Mouse (Mus musculus): ENCODE measurements around the gene Gcc1. TPM values are rescaled to one million over a fixed set of nuclear protein-coding genes. Genes with fewer than 3 reads are reported as not detected.

The Gcc1 gene
- 11.3 and 12.3 TPM in 2 replicates for polyA plus RNA-seq (2015; fragmentation: Nextera tagmentation; extraction: Ambion mirVana)

GRCm38 (mm10) chr6:28428290-28428689 lies at the start of gene Gcc1:
Gene Gcc1, minus strand, starts transcription at chr6:28428390.
- ATAC-seq (ENCODE audit: low read depth) = no peak
- no peaks in the 10 kb centered on the region for H3K9me3 ChIP-seq (ENCODE audit: control insufficient read depth, low read length)
- WGBS = 90% methylated on average over 3 of the region's 3 CpGs

GRCm38 (mm10) chr6:28474839-28475238 lies 46.6 kb upstream of the Gcc1 start, which contains the start of gene Snd1:
Gene Snd1, plus strand, starts transcription at chr6:28475139.
- ATAC-seq (ENCODE audit: low read depth) = no peak

More at GRCm38 (mm10) chr6:28428290-28428689, at the start of gene Gcc1:
- Histone ChIP-seq H3K27ac (ENCODE audit: low read length) (no peak within 1 kb of the TSS), H3K9ac (ENCODE audit: low read length) (no peak within 1 kb of the TSS), H3K4me1 (replicated peaks; ENCODE audit: control insufficient read depth, insufficient read depth, low read length) (peaks cover 10% of the 10 kb centered on the region), H3K4me3 (ENCODE audit: low read length) (no peak within 1 kb of the TSS), H3K27me3 (ENCODE audit: control insufficient read depth, insufficient read depth, low read depth, low read length) (no peaks in the 10 kb centered on the region), H3K4me2 (ENCODE audit: low read depth, low read length) (no peak within 1 kb of the TSS), H3K36me3 (ENCODE audit: control insufficient read depth, insufficient read depth, low read length) (peaks cover 5% of the 10 kb centered on the region; the same call in 1 of the 2 replicates)

GRCm38 (mm10) chr6:28474211-28474610 lies 46.0 kb upstream of the Gcc1 start:
- no peak overlapping the region for H3K4me3 ChIP-seq (ENCODE audit: low read length)
- H3K27ac ChIP-seq (ENCODE audit: low read length) = no peak overlapping the region
- ATAC-seq (ENCODE audit: low read depth) = no peak
- H3K9ac ChIP-seq (ENCODE audit: low read length) = no peak overlapping the region
- WGBS = 81% methylated on average over 4 of the region's 4 CpGs
- H3K9me3 ChIP-seq (ENCODE audit: control insufficient read depth, low read length) = no peaks in the 10 kb centered on the region
- H3K36me3 ChIP-seq (ENCODE audit: control insufficient read depth, insufficient read depth, low read length) = no peaks in the 10 kb centered on the region
- H3K27me3 ChIP-seq (ENCODE audit: control insufficient read depth, insufficient read depth, low read depth, low read length) = no peaks in the 10 kb centered on the region
- H3K4me1 ChIP-seq (replicated peaks; ENCODE audit: control insufficient read depth, insufficient read depth, low read length) = peaks cover 4% of the 10 kb centered on the region
- no peak overlapping the region for H3K4me2 ChIP-seq (ENCODE audit: low read depth, low read length)

More at GRCm38 (mm10) chr6:28474839-28475238, 46.6 kb upstream of the Gcc1 start, which contains the start of gene Snd1:
- Histone ChIP-seq H3K4me2 (ENCODE audit: low read depth, low read length) (no peak within 1 kb of the TSS), H3K4me1 (replicated peaks; ENCODE audit: control insufficient read depth, insufficient read depth, low read length) (peaks cover 7% of the 10 kb centered on the region), H3K27ac (ENCODE audit: low read length) (no peak within 1 kb of the TSS), H3K36me3 (ENCODE audit: control insufficient read depth, insufficient read depth, low read length) (no peaks in the 10 kb centered on the region), H3K4me3 (ENCODE audit: low read length) (no peak within 1 kb of the TSS), H3K9me3 (ENCODE audit: control insufficient read depth, low read length) (no peaks in the 10 kb centered on the region), H3K27me3 (ENCODE audit: control insufficient read depth, insufficient read depth, low read depth, low read length) (no peaks in the 10 kb centered on the region), H3K9ac (ENCODE audit: low read length) (no peak within 1 kb of the TSS)
- 80% methylated on average over 5 of the region's 5 CpGs for WGBS

- Histone ChIP-seq H3K9me3 (ENCODE audit: control insufficient read depth, low read length) (no peaks in the 10 kb centered on the region), H3K4me2 (ENCODE audit: low read depth, low read length) (no peak overlapping the region), H3K9ac (ENCODE audit: low read length) (no peak overlapping the region), H3K27ac (ENCODE audit: low read length) (no peak overlapping the region), H3K4me1 (replicated peaks; ENCODE audit: control insufficient read depth, insufficient read depth, low read length) (no peaks in the 10 kb centered on the region), H3K36me3 (ENCODE audit: control insufficient read depth, insufficient read depth, low read length) (no peaks in the 10 kb centered on the region), H3K27me3 (ENCODE audit: control insufficient read depth, insufficient read depth, low read depth, low read length) (no peaks in the 10 kb centered on the region), H3K4me3 (ENCODE audit: low read length) (no peak overlapping the region)
- WGBS = 79% methylated on average over 9 of the region's 9 CpGs
- ATAC-seq (ENCODE audit: low read depth) = no peak
Observed at GRCm38 (mm10) chr6:28471284-28472035, 43.3 kb upstream of the Gcc1 start.

GRCm38 (mm10) chr6:28470621-28471020 lies 42.4 kb upstream of the Gcc1 start:
- Histone ChIP-seq H3K4me1 (replicated peaks; ENCODE audit: control insufficient read depth, insufficient read depth, low read length) (no peaks in the 10 kb centered on the region), H3K36me3 (ENCODE audit: control insufficient read depth, insufficient read depth, low read length) (no peaks in the 10 kb centered on the region), H3K27me3 (ENCODE audit: control insufficient read depth, insufficient read depth, low read depth, low read length) (no peaks in the 10 kb centered on the region), H3K9ac (ENCODE audit: low read length) (no peak overlapping the region), H3K9me3 (ENCODE audit: control insufficient read depth, low read length) (no peaks in the 10 kb centered on the region), H3K4me3 (ENCODE audit: low read length) (no peak overlapping the region), H3K27ac (ENCODE audit: low read length) (no peak overlapping the region), H3K4me2 (ENCODE audit: low read depth, low read length) (no peak overlapping the region)
- ATAC-seq (ENCODE audit: low read depth) = no peak
- 78% methylated on average over 5 of the region's 5 CpGs for WGBS

GRCm38 (mm10) chr6:28470017-28470602 lies 41.9 kb upstream of the Gcc1 start:
- H3K27me3 ChIP-seq (ENCODE audit: control insufficient read depth, insufficient read depth, low read depth, low read length) = no peaks in the 10 kb centered on the region
- no peaks in the 10 kb centered on the region for H3K9me3 ChIP-seq (ENCODE audit: control insufficient read depth, low read length)
- H3K4me2 ChIP-seq (ENCODE audit: low read depth, low read length) = no peak overlapping the region
- no peaks in the 10 kb centered on the region for H3K36me3 ChIP-seq (ENCODE audit: control insufficient read depth, insufficient read depth, low read length)
- H3K27ac ChIP-seq (ENCODE audit: low read length) = no peak overlapping the region
- ATAC-seq (ENCODE audit: low read depth) = no peak
- H3K4me1 ChIP-seq (replicated peaks; ENCODE audit: control insufficient read depth, insufficient read depth, low read length) = no peaks in the 10 kb centered on the region
- 46% methylated on average over 4 of the region's 4 CpGs for WGBS
- no peak overlapping the region for H3K9ac ChIP-seq (ENCODE audit: low read length)
- no peak overlapping the region for H3K4me3 ChIP-seq (ENCODE audit: low read length)

- no peaks in the 10 kb centered on the region for H3K4me1 ChIP-seq (replicated peaks; ENCODE audit: control insufficient read depth, insufficient read depth, low read length)
- H3K36me3 ChIP-seq (ENCODE audit: control insufficient read depth, insufficient read depth, low read length) = no peaks in the 10 kb centered on the region
- no peaks in the 10 kb centered on the region for H3K27me3 ChIP-seq (ENCODE audit: control insufficient read depth, insufficient read depth, low read depth, low read length)
- no peak overlapping the region for H3K4me2 ChIP-seq (ENCODE audit: low read depth, low read length)
- H3K27ac ChIP-seq (ENCODE audit: low read length) = no peak overlapping the region
- ATAC-seq (ENCODE audit: low read depth) = no peak
- H3K9ac ChIP-seq (ENCODE audit: low read length) = no peak overlapping the region
- H3K9me3 ChIP-seq (ENCODE audit: control insufficient read depth, low read length) = no peaks in the 10 kb centered on the region
- no peak overlapping the region for H3K4me3 ChIP-seq (ENCODE audit: low read length)
- WGBS = 29% methylated on average over 6 of the region's 6 CpGs
Observed at GRCm38 (mm10) chr6:28464630-28465029, 36.4 kb upstream of the Gcc1 start.

GRCm38 (mm10) chr6:28460534-28460933 lies 32.3 kb upstream of the Gcc1 start:
- WGBS = 7% methylated on average over 5 of the region's 5 CpGs
- ATAC-seq (ENCODE audit: low read depth) = no peak
- no peak overlapping the region for H3K4me2 ChIP-seq (ENCODE audit: low read depth, low read length)
- H3K9me3 ChIP-seq (ENCODE audit: control insufficient read depth, low read length) = no peaks in the 10 kb centered on the region
- H3K4me1 ChIP-seq (replicated peaks; ENCODE audit: control insufficient read depth, insufficient read depth, low read length) = no peaks in the 10 kb centered on the region
- H3K27me3 ChIP-seq (ENCODE audit: control insufficient read depth, insufficient read depth, low read depth, low read length) = no peaks in the 10 kb centered on the region
- H3K9ac ChIP-seq (ENCODE audit: low read length) = no peak overlapping the region
- H3K36me3 ChIP-seq (ENCODE audit: control insufficient read depth, insufficient read depth, low read length) = no peaks in the 10 kb centered on the region
- no peak overlapping the region for H3K27ac ChIP-seq (ENCODE audit: low read length)
- no peak overlapping the region for H3K4me3 ChIP-seq (ENCODE audit: low read length)

- no peaks in the 10 kb centered on the region for H3K36me3 ChIP-seq (ENCODE audit: control insufficient read depth, insufficient read depth, low read length)
- H3K4me1 ChIP-seq (replicated peaks; ENCODE audit: control insufficient read depth, insufficient read depth, low read length) = no peaks in the 10 kb centered on the region
- H3K4me2 ChIP-seq (ENCODE audit: low read depth, low read length) = no peak overlapping the region
- H3K4me3 ChIP-seq (ENCODE audit: low read length) = no peak overlapping the region
- no peak overlapping the region for H3K27ac ChIP-seq (ENCODE audit: low read length)
- no peak for ATAC-seq (ENCODE audit: low read depth)
- H3K9ac ChIP-seq (ENCODE audit: low read length) = no peak overlapping the region
- H3K9me3 ChIP-seq (ENCODE audit: control insufficient read depth, low read length) = no peaks in the 10 kb centered on the region
- no peaks in the 10 kb centered on the region for H3K27me3 ChIP-seq (ENCODE audit: control insufficient read depth, insufficient read depth, low read depth, low read length)
Observed at GRCm38 (mm10) chr6:28459221-28459668, 31.1 kb upstream of the Gcc1 start.

All from lung, embryonic 16.5 days (tissue).